Mouse (Mus musculus) erythroblast, embryonic 14.5 days (primary cell): ENCODE data around the gene Sh3gl2.

ENCODE experiments used
- GATA1 ChIP-seq: IDR thresholded peaks from 2 replicates; pipeline ENCODE4 v1.6.1; 2012; ENCODE audit warnings: low read length, inconsistent platforms, mixed read lengths
- TAL1 ChIP-seq: IDR thresholded peaks from 3 replicates; pipeline ENCODE4 v1.6.1; 2012; ENCODE audit warnings: low read length, inconsistent platforms, mixed read lengths

DNA sequence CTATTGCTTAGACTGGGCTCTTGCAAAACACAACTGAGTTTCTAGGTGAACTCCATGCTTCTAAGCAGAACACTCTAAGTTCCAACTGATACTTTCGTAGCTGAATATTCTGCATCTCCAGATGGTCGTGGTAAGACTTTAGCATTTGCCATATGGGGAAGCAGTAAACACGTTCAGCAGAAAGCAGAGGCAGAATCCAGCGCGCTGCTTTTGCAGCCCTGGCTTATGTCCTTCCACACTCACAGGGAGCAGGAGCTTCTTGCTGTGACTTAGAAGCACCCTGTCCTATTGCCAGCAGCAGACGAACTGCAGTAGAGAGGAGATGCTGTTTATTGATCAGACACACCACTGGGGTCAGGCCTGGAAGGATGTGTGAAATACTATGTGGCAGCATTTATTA lies 120.5 kb downstream of the Sh3gl2 start:
- TF ChIP-seq TAL1 (no peak), GATA1 (no peak)
